11 mouse cellular contexts compared by ENCODE assay signal in the genomic region with DNA sequence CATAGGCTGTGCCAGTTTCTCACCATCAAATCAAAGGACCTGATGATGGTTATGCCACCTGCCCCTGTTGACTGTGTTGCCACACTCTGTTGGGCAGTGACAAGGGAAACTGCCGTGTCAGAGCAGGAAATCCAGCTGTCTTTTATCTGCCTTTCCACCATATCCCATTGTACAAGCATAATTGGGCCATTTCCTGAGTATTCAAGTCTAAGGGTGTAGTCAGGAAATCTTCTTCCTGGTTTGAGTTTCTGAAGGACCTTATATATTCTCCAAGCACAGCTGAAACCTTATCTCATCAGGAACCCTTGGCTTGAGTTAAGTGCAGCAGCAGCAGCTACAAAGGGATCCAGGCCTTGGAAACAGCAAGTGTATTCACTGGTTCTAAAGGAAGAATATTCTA.
DNase-seq lines count a peak whose midpoint lies in the region; ATAC-seq and TF ChIP-seq lines count a peak whose summit lies in the region.
"Had no signal": no experiment of that assay in that cellular context is flagged by ENCODE, and none has a peak within 500 bp of the region (broad histone marks: within the 10 kb centered on the region; RNA-seq: fewer than 3 reads in every experiment).

No protein-coding gene starts in this region.

- H3K9me3 ChIP-seq in liver, embryonic 12.5 days (replicated peaks): no peaks in the 10 kb centered on the region
- no peaks in the 10 kb centered on the region for H3K9me3 ChIP-seq in heart, embryonic 16.5 days (replicated peaks; ENCODE audit: control insufficient read depth, low read length)
- H3K9me3 ChIP-seq: embryonic facial prominence, embryonic 15.5 days; midbrain, embryonic 12.5 days had no signal

- no peak for TF ChIP-seq CTCF in liver, adult 2 months (IDR thresholded peaks at IDR 0.05; ENCODE audit: low read depth, low read length)

- H3K4me3 ChIP-seq in liver, adult 2 months (ENCODE audit: insufficient read depth, low read depth, low read length): no peak overlapping the region
- no peak overlapping the region for H3K4me3 ChIP-seq in liver, embryonic 12.5 days
- no peak overlapping the region for H3K4me3 ChIP-seq in heart, embryonic 16.5 days (ENCODE audit: low read length)
- H3K4me3 ChIP-seq: embryonic facial prominence, embryonic 15.5 days; midbrain, embryonic 12.5 days had no signal

- peaks cover 10% of the 10 kb centered on the region for H3K36me3 ChIP-seq in liver, adult 2 months (ENCODE audit: control insufficient read depth, insufficient read depth, low read length)
- H3K36me3 ChIP-seq in liver, embryonic 12.5 days: peaks cover 9% of the 10 kb centered on the region
- peaks cover 6% of the 10 kb centered on the region for H3K36me3 ChIP-seq in heart, embryonic 16.5 days (ENCODE audit: control insufficient read depth, insufficient read depth)

- DNase-seq in liver, adult 2 months (ENCODE audit: extremely low read depth, low read depth, low spot score): peak; percentile 12
- DNase-seq in lung, postnatal 36 days: peak; percentile 51
- no peak for DNase-seq in B cell, adult 2 months
- DNase-seq in adrenal gland, adult 2 months: no peak
- DNase-seq: cerebellum, postnatal 25 days; forebrain, postnatal 0 days had no signal

- H3K27ac ChIP-seq in liver, adult 2 months (replicated peaks; ENCODE audit: insufficient read depth, low read depth, low read length): no peak overlapping the region
- H3K27ac ChIP-seq in liver, embryonic 12.5 days: no peak overlapping the region
- H3K27ac ChIP-seq in heart, embryonic 16.5 days (ENCODE audit: low read length): no peak overlapping the region
- H3K27ac ChIP-seq: embryonic facial prominence, embryonic 15.5 days; midbrain, embryonic 12.5 days had no signal

- ATAC-seq in liver, embryonic 12.5 days: no peak
- peak; percentile 52; the same call in 1 of the 2 replicates for ATAC-seq in common myeloid progenitor, adult 5-6 weeks (replicated peaks; ENCODE audit: low read depth, poor library complexity, severe bottlenecking)
- ATAC-seq in heart, embryonic 16.5 days (replicated peaks; ENCODE audit: extremely low read depth, insufficient read depth, low FRiP score): peak; percentile 58; the same call in 1 of the 2 replicates
- ATAC-seq: forebrain, postnatal 0 days had no signal

- H3K9ac ChIP-seq in liver, adult 2 months (ENCODE audit: low read depth, low read length): no peak overlapping the region
- H3K9ac ChIP-seq in liver, embryonic 12.5 days: no peak overlapping the region
- H3K9ac ChIP-seq in heart, embryonic 16.5 days (ENCODE audit: low read length): no peak overlapping the region
- H3K9ac ChIP-seq: embryonic facial prominence, embryonic 15.5 days; forebrain, postnatal 0 days; midbrain, embryonic 12.5 days had no signal

- no peak for TF ChIP-seq POLR2A in liver, adult 2 months (IDR thresholded peaks at IDR 0.05; ENCODE audit: extremely low read depth, insufficient read depth, low read length)

- 79% methylated on average over 1 of the region's 1 CpGs for WGBS in liver, adult 2 months
- WGBS in liver, embryonic 12.5 days (ENCODE audit: insufficient replicate concordance): 38% methylated on average over 1 of the region's 1 CpGs
- WGBS in heart, embryonic 16.5 days: 58% methylated on average over 1 of the region's 1 CpGs

- no peaks in the 10 kb centered on the region for H3K4me1 ChIP-seq in liver, adult 2 months (ENCODE audit: control insufficient read depth, insufficient read depth, low read length)
- H3K4me1 ChIP-seq in liver, embryonic 12.5 days: no peaks in the 10 kb centered on the region
- peaks cover 16% of the 10 kb centered on the region for H3K4me1 ChIP-seq in heart, embryonic 16.5 days (ENCODE audit: control insufficient read depth, insufficient read depth, low read length)
- H3K4me1 ChIP-seq: embryonic facial prominence, embryonic 15.5 days; midbrain, embryonic 12.5 days had no signal

- H3K4me2 ChIP-seq in liver, embryonic 12.5 days: no peak overlapping the region
- no peak overlapping the region for H3K4me2 ChIP-seq in heart, embryonic 16.5 days (ENCODE audit: low read depth, low read length)
- H3K4me2 ChIP-seq: embryonic facial prominence, embryonic 15.5 days; midbrain, embryonic 12.5 days had no signal

- no peaks in the 10 kb centered on the region for H3K27me3 ChIP-seq in liver, adult 2 months (ENCODE audit: control insufficient read depth, insufficient read depth, low read length)
- H3K27me3 ChIP-seq in liver, embryonic 12.5 days (replicated peaks): no peaks in the 10 kb centered on the region
- no peaks in the 10 kb centered on the region for H3K27me3 ChIP-seq in heart, embryonic 16.5 days (ENCODE audit: control insufficient read depth, insufficient read depth, low read length)
- H3K27me3 ChIP-seq: embryonic facial prominence, embryonic 15.5 days; midbrain, embryonic 12.5 days had no signal

- H3K79me2 ChIP-seq in liver, adult 2 months (ENCODE audit: control insufficient read depth, insufficient read depth, low read length): no peaks in the 10 kb centered on the region

Comparison
In these comparisons a context has a peak if more than half of its experiments do, and no peak if none do; other contexts are left out.
1. DNase-seq: peak in liver, adult 2 months (single experiment) and lung, postnatal 36 days (single experiment); none in B cell, adult 2 months (0 of 2) and adrenal gland, adult 2 months (single experiment).